Mouse (Mus musculus) Patski (cell line): Measurements from ENCODE around the gene Clcc1. TPM values are rescaled to one million over a fixed set of nuclear protein-coding genes. Genes with fewer than 3 reads are reported as not detected.
"Not testable (repeated sequence)": the region's sequence is repeated elsewhere in the genome, so short reads cannot be mapped to it uniquely, and the experiment has no call there.

Experiments
- ATAC-seq: fragments of 100-300 bp; one replicate; pipeline ENCODE4 v1.8.0; 2021
- CTCF ChIA-PET: fragments of 350-600 bp; sonication (Branson Sonifier 250); formaldehyde crosslinking; loops from one replicate; lab custom pipeline; 2022; ENCODE audit warnings: inconsistent platforms; lab: Charles Lee
- POLR2A ChIA-PET: fragments of 350-600 bp; sonication (Branson Sonifier 250); formaldehyde crosslinking; loops from one replicate; lab custom pipeline; 2022; ENCODE audit warnings: antibody characterized with exemption, inconsistent platforms; lab: Charles Lee
- DNase-seq: peaks from one replicate; pipeline ENCODE4 v3.0.0-alpha.2; 2011; ENCODE audit warnings: low read depth, low spot score
- H3K27me3 ChIP-seq: fragments of 371-371 bp; one replicate; pipeline ENCODE4 v1.5.1; 2021
- CTCF ChIP-seq: fragments of 100-300 bp; IDR thresholded peaks from one replicate; pipeline ENCODE4 v1.5.1; 2021
- in situ Hi-C: fragments of 300-500 bp; cut with MboI; formaldehyde crosslinking; loops from 3 replicates; pipeline ENCODE4 v1.11.1; 2018; ENCODE audit warnings: low pct_unique_long_range_greater_than_20kb, mixed read lengths
- polyA plus RNA-seq: library from polyadenylated mRNA; unstranded; gene quantifications from one replicate; pipeline ENCODE4 v1.2.3, GENCODE M21; 2021

The Clcc1 gene
- 74.3 TPM for polyA plus RNA-seq

DNA sequence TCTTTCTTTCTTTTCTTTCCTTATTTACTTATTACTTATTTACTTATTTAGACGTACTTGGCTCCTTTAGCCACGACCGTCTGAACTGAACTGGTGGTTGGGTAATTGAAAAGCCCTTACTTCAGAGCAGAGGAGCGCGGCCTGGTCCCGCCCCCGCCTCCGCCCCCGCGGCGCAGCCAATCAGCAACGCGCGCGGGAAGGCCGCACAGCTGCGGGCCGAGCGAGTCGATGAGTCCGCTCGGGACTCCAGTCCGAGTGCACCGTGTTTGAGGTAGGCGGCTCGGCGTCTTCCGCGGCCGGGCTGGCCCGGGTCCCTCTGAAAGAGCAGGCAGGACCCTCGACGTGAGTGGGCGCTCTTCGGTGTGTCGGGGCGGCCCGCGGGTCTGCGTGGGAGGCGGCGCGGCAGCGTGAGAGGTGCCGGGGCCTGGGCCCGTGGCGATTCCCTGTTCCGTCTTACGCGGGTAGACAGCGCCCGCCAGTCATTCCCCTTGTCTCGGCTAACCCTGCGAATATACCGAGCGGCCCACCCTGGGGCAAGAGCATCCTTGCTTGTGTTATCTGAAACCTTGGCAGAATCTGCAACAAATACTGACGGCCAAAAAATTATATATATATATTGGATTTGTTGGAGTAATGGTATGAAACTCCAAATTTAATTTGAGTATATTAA, at the start of gene Clcc1:
Clcc1 (plus strand) TSS at position 204 of the 670 bp plus-strand sequence.
- no peak for TF ChIP-seq CTCF
- DNase-seq (peak; percentile 77), ATAC-seq (peak; percentile 95)
- POLR2A ChIA-PET, result interaction anchor here (1.4 to 1.5 kb wide), 2 partner anchors 10 to 193 kb away, joined by 3 to 4 read pairs; no protein-coding TSS in a partner anchor
- no peaks in the 10 kb centered on the region for H3K27me3 ChIP-seq
- CTCF ChIA-PET, result no interaction called here
- in situ Hi-C loops, result no loop called here

DNA sequence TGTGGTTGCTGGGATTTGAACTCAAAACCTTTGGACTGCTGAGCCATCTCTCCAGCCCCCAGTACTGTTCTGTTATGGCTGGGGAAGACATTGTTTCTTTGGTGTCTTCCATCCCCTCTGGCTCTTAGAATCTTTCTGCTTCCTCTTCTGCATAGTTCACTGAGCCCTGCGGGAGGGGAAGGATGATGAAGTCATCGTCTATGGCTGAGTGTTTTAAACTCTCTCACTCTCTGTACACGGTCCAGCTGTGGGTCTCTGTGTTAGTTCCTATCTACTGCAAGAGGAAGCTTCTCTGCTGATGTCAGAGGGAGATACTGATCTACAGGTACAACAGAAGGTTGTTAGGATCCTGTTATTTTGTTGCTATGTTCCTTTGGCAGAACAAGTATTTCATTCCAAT, 44.8 kb upstream of the Clcc1 start:
- peak; percentile 30 for DNase-seq
- ChIA-PET CTCF (interaction anchor here (1.0 to 1.2 kb wide), 3 partner anchors 11 to 63 kb away, joined by 3 read pairs; no protein-coding TSS in a partner anchor), POLR2A (no interaction called here)
- H3K27me3 ChIP-seq, result no peaks in the 10 kb centered on the region
- TF ChIP-seq CTCF, result no peak
- in situ Hi-C loops, result no loop called here
- peak; percentile 90 for ATAC-seq

DNA sequence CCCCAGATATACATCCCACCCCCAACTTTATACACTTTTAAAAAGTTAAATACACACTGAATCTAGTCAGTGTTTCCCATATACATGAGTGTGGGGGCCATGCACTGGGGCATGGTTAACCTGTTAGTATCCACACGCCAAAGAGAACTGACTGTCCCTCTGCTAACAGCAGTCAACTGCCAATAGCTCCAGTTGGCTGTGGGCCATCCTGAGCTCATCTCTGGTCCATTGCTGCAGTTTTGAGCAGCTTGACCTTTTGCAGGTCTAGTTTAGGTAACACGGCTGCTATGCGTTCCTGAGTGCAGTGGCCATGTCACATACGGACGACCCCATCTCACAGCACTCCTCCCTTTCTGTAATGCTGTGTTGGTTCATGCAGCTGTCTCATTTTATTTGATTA, 19.0 kb upstream of the Clcc1 start:
- H3K27me3 ChIP-seq, result no peaks in the 10 kb centered on the region
- in situ Hi-C loops, result no loop called here
- CTCF ChIA-PET, result interaction anchor here (0.9 to 1.4 kb wide), 3 partner anchors 34 to 71 kb away, joined by 3 to 4 read pairs (median 4); no protein-coding TSS in a partner anchor
- ATAC-seq (no peak), DNase-seq (no peak)
- TF ChIP-seq CTCF, result no peak
- POLR2A ChIA-PET, result interaction anchor here (0.7 kb wide), 1 partner anchor 179 kb away, joined by 4 read pairs; no protein-coding TSS in a partner anchor

DNA sequence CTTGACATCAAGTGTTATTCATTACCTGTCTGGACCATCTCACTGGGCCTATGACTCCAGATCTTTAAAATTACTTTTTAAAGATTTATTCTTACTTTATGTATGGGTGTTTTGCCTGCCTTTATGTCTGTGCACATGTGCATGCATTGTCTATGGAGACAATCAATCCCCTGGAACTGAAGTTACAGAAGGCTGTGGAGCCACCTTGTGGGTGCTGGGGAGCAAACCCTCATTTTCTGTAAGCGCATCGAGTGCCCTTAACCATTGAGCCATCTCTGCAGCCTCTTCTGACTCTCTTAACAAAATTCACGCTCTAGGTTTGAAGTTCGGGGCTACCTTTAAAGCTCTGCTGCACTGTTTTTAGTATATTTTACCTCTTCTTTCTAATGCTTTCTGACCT, 14.3 kb upstream of the Clcc1 start:
- DNase-seq (no peak), ATAC-seq (no peak)
- POLR2A ChIA-PET, result interaction anchor here (0.6 kb wide), 1 partner anchor 9 kb away, joined by 3 read pairs; no protein-coding TSS in a partner anchor
- no peaks in the 10 kb centered on the region for H3K27me3 ChIP-seq
- TF ChIP-seq CTCF, result peak; percentile 67
- CTCF ChIA-PET, result interaction anchor here (0.9 to 2.1 kb wide), 4 partner anchors 9 to 21 kb away, joined by 3 to 6 read pairs (median 5); no protein-coding TSS in a partner anchor
- in situ Hi-C loops, result no loop called here

DNA sequence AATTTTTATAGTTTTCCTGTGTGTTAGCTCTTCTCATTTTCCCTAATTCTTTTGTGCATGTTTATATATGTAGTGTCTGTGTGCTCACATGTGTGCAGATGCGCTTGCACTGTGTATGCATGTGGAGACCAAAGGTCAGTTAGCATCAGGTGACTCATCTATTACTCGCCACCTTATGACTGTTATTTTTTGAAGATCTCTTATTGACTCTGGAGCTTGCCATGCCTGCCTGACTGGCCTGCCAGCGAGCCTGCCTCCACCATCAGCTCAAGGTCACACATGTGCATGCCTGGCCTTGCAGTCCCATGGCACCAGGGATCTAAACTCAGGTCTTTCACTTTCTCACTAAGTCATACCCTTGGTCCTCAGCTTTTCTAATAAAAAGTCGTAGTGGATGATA, 12.7 kb upstream of the Clcc1 start:
- DNase-seq (no peak), ATAC-seq (no peak)
- POLR2A ChIA-PET, result interaction anchor here (0.6 kb wide), 1 partner anchor 196 kb away, joined by 3 read pairs; the partner anchor contains the start of gene Sars
- TF ChIP-seq CTCF, result no peak
- CTCF ChIA-PET, result interaction anchor here (0.7 to 1.7 kb wide), 6 partner anchors 9 to 23 kb away, joined by 3 to 4 read pairs (median 4); no protein-coding TSS in a partner anchor
- in situ Hi-C loops, result loop anchor here (5.0 kb wide), 1 partner anchor 174 kb away; no protein-coding TSS in a partner anchor
- no peaks in the 10 kb centered on the region for H3K27me3 ChIP-seq

DNA sequence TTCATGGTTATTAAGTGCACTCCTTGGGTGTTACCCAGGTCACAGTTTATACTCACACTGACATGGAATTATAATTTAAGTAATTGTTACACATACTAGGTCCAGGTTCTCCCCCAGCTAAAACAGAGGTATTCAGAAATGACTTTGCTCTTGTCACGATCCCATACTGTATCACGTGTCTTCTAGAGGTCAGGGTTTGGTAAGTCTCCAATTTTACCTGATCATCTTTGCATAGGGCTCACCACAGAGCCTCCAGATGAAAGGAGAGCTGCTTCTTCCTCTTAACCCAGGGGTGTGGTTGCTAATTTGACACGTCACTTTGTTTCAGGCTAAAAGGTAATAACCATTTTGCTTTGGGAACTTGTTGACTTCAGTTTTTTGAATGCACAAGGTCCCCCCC, 8.9 kb upstream of the Clcc1 start:
- H3K27me3 ChIP-seq, result no peaks in the 10 kb centered on the region
- in situ Hi-C loops, result loop anchor here (5.0 kb wide), 1 partner anchor 178 kb away; no protein-coding TSS in a partner anchor
- ChIA-PET POLR2A (interaction anchor here (1.3 kb wide), 1 partner anchor 15 kb away, joined by 3 read pairs; no protein-coding TSS in a partner anchor), CTCF (interaction anchor here (1.2 to 2.3 kb wide), 4 partner anchors 13 to 164 kb away, joined by 3 to 7 read pairs (median 4); no protein-coding TSS in a partner anchor)
- DNase-seq (no peak), ATAC-seq (no peak)
- TF ChIP-seq CTCF, result no peak

DNA sequence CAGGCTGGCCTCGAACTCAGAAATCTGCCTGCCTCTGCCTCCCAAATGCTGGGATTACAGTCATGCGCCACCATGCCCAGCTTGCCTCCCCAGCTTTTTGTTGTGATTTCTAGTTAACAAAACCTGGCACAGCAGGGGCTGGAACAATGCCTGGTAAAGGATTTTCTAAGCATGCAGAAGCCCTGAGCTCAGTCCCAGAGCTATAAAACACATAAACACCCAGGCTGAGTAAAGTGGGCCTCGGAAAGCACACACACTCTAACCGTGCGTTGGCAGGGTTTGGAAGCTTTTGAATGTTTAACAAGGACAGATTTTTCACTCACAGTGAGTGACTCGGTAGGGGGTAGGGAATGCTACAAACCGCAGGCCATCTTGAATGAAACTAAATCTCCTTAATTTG, 7.7 kb upstream of the Clcc1 start:
- ATAC-seq (no peak), DNase-seq (peak; percentile 69)
- in situ Hi-C loops, result no loop called here
- no peaks in the 10 kb centered on the region for H3K27me3 ChIP-seq
- ChIA-PET POLR2A (interaction anchor here (0.6 to 1.2 kb wide), 2 partner anchors 28 to 33 kb away, joined by 3 to 4 read pairs; no protein-coding TSS in a partner anchor), CTCF (interaction anchor here (0.8 to 2.3 kb wide), 9 partner anchors 15 to 244 kb away, joined by 3 to 7 read pairs (median 3); no protein-coding TSS in a partner anchor)
- no peak for TF ChIP-seq CTCF

DNA sequence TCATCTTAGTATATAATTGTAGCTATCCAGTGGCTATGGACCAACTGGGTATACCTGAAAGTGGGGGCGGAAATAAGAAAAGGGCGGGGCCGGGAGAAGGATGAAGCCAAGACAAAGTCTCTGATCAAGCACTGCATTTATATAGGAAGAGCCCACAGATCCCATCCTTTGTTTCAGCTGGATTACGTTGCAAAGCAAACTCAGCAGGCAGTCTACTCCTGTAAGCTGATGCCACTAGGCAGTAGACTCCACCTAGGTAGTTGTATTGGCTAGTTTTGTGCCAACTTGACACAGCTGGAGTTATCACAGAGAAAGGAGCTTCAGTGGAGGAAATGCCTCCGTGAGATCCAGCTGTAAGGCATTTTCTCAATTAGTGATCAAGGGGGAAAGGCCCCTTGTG, 6.0 kb upstream of the Clcc1 start:
- CTCF ChIA-PET, result interaction anchor here (0.7 to 1.7 kb wide), 2 partner anchors 10 to 24 kb away, joined by 3 to 4 read pairs; no protein-coding TSS in a partner anchor
- DNase-seq, ATAC-seq, H3K27me3 ChIP-seq, in situ Hi-C loops: not testable (repeated sequence)
- POLR2A ChIA-PET, result interaction anchor here (0.6 to 0.7 kb wide), 3 partner anchors 8 to 793 kb away, joined by 3 to 7 read pairs (median 3); no protein-coding TSS in a partner anchor

DNA sequence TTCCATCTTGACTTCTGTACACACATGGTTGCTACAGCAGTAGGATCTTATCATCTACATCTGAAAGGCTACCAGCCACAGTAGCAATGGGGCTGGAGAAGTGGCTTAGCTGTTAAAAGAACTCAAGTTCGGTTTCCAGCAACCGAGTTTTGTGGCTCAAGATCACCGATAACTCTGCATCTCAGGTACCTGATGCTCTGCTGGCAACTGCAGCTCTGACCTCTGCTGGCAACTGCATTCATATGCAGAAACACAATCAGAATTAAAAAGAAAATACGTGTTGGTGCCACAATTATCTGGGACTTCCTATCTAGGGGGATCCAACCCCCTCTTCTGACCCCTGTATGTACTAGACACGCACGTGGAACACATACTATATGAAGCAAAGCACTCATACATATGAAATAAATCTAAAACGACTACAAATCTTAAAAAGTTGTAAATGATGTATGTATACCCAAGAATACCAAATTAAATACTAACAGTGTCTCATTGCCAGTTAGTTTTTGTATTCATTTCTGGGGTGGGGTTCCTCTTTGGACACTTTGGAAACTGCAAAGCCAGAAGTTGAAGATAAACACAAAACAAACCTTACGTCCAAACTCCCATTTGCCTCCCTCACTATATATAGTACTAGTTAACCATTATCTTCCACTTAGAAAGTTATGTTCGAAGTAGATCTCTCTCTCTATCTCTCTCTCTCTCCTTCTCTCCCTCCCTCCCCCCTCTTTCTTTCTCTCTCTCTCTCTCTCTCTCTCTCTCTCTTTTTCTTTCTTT, 659 bp upstream of the Clcc1 start:
- ChIA-PET CTCF (interaction anchor here (0.8 to 1.7 kb wide), 9 partner anchors 10 to 252 kb away, joined by 3 to 7 read pairs (median 4); no protein-coding TSS in a partner anchor), POLR2A (interaction anchor here (1.4 to 1.5 kb wide), 2 partner anchors 9 to 192 kb away, joined by 3 to 4 read pairs; no protein-coding TSS in a partner anchor)
- H3K27me3 ChIP-seq, result no peaks in the 10 kb centered on the region
- in situ Hi-C loops, result no loop called here
- ATAC-seq (no peak), DNase-seq (no peak)
- TF ChIP-seq CTCF, result peak; percentile 60

DNA sequence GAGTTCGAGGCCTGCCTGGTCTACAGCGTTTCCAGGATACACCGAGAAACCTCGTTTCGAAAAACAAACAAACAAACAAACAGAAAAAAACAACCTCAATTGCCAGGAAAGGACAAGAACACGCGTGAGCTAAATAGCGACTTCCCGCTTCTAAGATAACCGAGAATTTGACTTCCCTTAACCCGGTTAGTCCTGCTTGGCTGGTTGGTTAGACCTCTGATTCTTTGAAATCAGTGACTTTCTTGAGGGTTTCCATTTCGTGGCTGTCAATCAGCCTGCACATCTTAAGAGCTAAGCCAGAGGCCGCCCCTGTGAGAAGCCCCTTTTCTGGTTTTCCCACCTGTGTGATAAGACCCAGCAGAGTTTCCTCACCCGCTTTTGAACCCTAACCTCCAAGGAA, 853 bp downstream of the Clcc1 start:
- DNase-seq (no peak), ATAC-seq (no peak)
- ChIA-PET POLR2A (no interaction called here), CTCF (no interaction called here)
- in situ Hi-C loops, result no loop called here
- no peak for TF ChIP-seq CTCF
- no peaks in the 10 kb centered on the region for H3K27me3 ChIP-seq
